Mouse (Mus musculus): Measurements from ENCODE around the gene Apba3. TPM values are rescaled to one million over a fixed set of nuclear protein-coding genes. Genes with fewer than 3 reads are reported as not detected.

The Apba3 gene
- polyA plus RNA-seq, 1 experiment from 2014 or later: 45.3 TPM

DNA sequence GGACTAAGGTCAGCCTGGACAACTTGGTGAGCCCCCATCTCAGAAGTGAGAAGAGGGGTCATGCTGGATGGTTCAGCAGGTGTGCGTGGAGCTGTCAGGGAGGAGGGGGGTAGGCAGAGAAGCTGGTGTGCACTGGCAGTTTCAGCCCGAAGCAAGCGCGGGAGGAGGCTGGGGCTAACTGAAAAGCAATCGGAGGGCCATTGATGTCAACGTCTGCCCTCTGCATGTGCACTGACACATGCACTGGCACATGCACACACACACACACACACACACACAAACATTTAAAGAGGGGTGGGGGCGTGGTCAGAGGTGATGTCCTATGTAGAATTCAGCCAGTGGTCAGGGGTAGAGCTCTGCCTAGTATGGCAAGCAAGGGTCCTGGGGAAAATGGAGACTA lies 35.3 kb upstream of the Apba3 start:
- Histone ChIP-seq H3K9ac (ENCODE audit: low read length) (no peak overlapping the region), H3K27ac (replicated peaks; ENCODE audit: low read depth, low read length) (no peak overlapping the region)
- 49% methylated on average over 7 of the region's 7 CpGs for WGBS

DNA sequence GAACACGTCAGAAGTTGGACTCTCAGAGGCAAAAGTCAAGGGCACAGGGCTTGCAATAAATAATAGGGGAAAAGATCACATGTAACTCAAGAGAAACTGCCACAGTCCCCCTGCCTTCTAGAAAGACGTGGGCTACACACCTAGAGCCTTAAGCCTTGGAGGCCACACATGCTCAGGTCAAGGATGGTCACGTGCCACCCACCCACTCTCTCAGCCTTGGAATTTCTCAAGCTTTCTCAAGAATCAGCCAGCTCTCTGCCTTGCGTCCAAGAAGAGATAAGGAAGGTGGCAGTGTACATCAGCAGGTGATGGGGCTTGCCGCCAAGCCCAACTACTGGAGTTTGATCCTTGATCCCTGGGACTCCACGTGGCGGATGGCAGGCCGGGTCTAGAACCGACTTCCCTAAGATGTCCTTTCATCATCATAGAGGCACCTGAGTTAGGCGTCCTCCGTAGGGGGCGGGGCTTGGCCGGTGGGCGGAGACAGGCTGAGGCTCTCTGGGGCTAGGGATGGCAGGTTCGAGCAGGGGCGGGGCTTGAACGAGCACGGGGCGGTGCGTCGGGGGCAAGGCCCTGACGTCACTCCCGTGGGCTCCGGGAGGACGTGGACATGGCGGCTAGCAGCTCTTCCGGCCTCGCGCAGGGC lies 34.1 kb upstream of the Apba3 start, which contains the start of gene Zfr2:
Zfr2 (plus strand) TSS at position 576 of the 646 bp plus-strand sequence.
- Histone ChIP-seq H3K4me3 (ENCODE audit: low read depth, low read length) (peak within 1 kb of the TSS; percentile 73), H3K4me2 (ENCODE audit: low read depth, severe bottlenecking) (peak within 1 kb of the TSS; percentile 61), H3K4me1 (ENCODE audit: control insufficient read depth, insufficient read depth, low read length) (0 out of 2 replicates have a peak, but pooled peaks cover 3% of the 10 kb centered on the region), H3K36me3 (ENCODE audit: control insufficient read depth, insufficient read depth, low read length) (no peaks in the 10 kb centered on the region), H3K27ac (replicated peaks; ENCODE audit: low read depth, low read length) (no peak within 1 kb of the TSS), H3K27me3 (ENCODE audit: control insufficient read depth, insufficient read depth, low read length) (peaks cover 25% of the 10 kb centered on the region), H3K9me3 (ENCODE audit: control insufficient read depth, low read length) (no peaks in the 10 kb centered on the region), H3K9ac (ENCODE audit: low read length) (peak within 1 kb of the TSS; percentile 69)
- ATAC-seq (ENCODE audit: insufficient number of reproducible peaks, low FRiP score, low TSS enrichment, low read depth) (peak; percentile 64), DNase-seq (ENCODE audit: low spot score) (peak; percentile 91)
- 13% methylated on average over 17 of the region's 29 CpGs for WGBS

More for the DNA sequence above, 35.3 kb upstream of the Apba3 start:
- no peaks in the 10 kb centered on the region for H3K36me3 ChIP-seq (ENCODE audit: control insufficient read depth, insufficient read depth, low read length)
- ATAC-seq (ENCODE audit: insufficient number of reproducible peaks, low FRiP score, low TSS enrichment, low read depth) (no peak), DNase-seq (ENCODE audit: low spot score) (no peak)
- H3K4me3 ChIP-seq (ENCODE audit: low read depth, low read length): no peak overlapping the region
- H3K4me2 ChIP-seq (ENCODE audit: low read depth, severe bottlenecking): no peak overlapping the region
- H3K4me1 ChIP-seq (ENCODE audit: control insufficient read depth, insufficient read depth, low read length): 0 out of 2 replicates have a peak, but pooled peaks cover 3% of the 10 kb centered on the region
- H3K9me3 ChIP-seq (ENCODE audit: control insufficient read depth, low read length): no peaks in the 10 kb centered on the region
- peaks cover 25% of the 10 kb centered on the region for H3K27me3 ChIP-seq (ENCODE audit: control insufficient read depth, insufficient read depth, low read length)

DNA sequence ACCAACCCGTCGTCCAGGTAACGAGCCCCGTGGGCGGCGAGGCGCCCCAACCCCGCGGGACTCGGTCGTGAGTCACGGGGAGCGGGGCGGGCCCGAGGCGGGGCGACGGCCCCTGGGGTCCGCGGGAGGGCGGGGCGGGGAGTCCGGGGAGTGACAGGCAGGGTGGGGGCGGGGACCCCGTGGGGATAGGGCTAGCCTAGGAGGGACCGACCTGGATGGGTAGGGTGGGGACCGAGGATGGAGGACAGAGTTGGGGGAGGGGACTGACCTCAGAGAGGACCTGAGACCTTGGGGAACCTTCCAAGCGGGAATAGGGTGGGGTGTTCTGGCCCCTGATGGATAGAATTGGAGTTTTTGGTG lies 33.6 kb upstream of the Apba3 start:
- Histone ChIP-seq H3K27me3 (ENCODE audit: control insufficient read depth, insufficient read depth, low read length) (peaks cover 28% of the 10 kb centered on the region), H3K9me3 (ENCODE audit: control insufficient read depth, low read length) (no peaks in the 10 kb centered on the region), H3K4me1 (ENCODE audit: control insufficient read depth, insufficient read depth, low read length) (0 out of 2 replicates have a peak, but pooled peaks cover 3% of the 10 kb centered on the region), H3K27ac (replicated peaks; ENCODE audit: low read depth, low read length) (no peak overlapping the region), H3K4me2 (ENCODE audit: low read depth, severe bottlenecking) (peak overlapping the region; percentile 61), H3K36me3 (ENCODE audit: control insufficient read depth, insufficient read depth, low read length) (no peaks in the 10 kb centered on the region), H3K9ac (ENCODE audit: low read length) (peak overlapping the region; percentile 69), H3K4me3 (ENCODE audit: low read depth, low read length) (peak overlapping the region; percentile 73)
- ATAC-seq (ENCODE audit: insufficient number of reproducible peaks, low FRiP score, low TSS enrichment, low read depth) (peak; percentile 40; the same call in 1 of the 2 replicates), DNase-seq (ENCODE audit: low spot score) (no peak)
- WGBS: 2% methylated on average over 24 of the region's 28 CpGs

DNA sequence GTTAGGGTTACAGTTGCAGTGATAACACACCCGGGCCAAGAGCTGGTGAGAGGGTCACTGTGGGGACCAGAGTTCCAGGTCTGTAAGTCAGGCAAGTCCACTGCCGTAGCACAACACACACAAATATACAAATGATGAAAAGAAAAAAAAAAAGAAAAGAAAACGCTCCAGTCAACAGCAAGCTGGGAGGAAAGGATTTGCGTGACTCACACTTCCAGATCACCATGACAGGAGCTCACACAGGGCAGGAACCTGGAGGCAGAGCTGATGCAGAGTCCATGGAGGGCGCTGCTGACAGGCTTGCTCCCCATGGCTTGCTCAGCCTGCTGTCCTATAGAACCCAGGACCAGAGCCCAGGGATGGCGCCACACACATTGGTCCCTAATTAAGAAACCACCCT lies 32.6 kb upstream of the Apba3 start:
- WGBS: 84% methylated on average over 6 of the region's 6 CpGs

DNA sequence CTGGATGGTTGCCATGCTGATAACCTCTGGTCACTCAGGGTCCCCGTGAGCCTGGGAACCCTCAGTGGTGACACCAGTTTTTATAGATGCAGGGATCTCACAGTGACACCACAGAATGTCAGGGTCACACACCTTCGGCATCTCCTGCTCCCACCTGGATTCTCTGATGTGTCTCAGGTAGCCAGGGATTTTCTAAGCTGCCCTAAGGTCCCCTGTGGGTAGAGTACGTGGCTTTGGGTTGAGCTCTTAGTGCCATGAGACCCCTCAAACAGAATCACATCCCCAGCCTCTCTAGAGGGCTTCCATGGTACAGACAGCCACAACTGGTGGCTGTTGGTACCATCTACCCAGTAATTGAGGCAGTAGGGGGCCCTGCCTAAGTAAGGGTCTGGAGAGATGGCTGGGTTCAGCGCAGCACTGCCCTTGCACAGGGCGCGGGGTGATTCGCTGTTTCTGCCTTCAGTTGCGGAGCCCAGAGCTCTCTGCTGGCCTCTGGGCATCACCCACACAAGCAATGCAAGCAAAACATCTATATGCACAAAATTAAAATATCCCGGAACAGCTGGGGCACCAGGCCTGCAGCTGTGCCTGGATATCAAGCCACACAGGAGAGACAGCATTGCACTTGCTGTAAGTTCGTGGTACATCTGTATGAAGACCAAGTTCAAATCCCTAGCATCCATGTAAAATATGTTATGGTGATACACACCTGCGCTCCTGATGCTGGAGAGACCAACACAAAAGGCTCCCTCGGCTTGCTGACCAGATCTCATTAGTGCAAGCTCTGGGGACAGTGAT lies 30.1 kb upstream of the Apba3 start:
- ATAC-seq (ENCODE audit: insufficient number of reproducible peaks, low FRiP score, low TSS enrichment, low read depth) (no peak), DNase-seq (ENCODE audit: low spot score) (no peak)
- Histone ChIP-seq H3K27ac (replicated peaks; ENCODE audit: low read depth, low read length) (no peak overlapping the region), H3K4me1 (ENCODE audit: control insufficient read depth, insufficient read depth, low read length) (peaks cover 3% of the 10 kb centered on the region; the same call in 1 of the 2 replicates), H3K36me3 (ENCODE audit: control insufficient read depth, insufficient read depth, low read length) (no peaks in the 10 kb centered on the region), H3K9me3 (ENCODE audit: control insufficient read depth, low read length) (no peaks in the 10 kb centered on the region), H3K9ac (ENCODE audit: low read length) (no peak overlapping the region), H3K4me3 (ENCODE audit: low read depth, low read length) (no peak overlapping the region), H3K27me3 (ENCODE audit: control insufficient read depth, insufficient read depth, low read length) (peaks cover 24% of the 10 kb centered on the region), H3K4me2 (ENCODE audit: low read depth, severe bottlenecking) (no peak overlapping the region)
- WGBS: 88% methylated on average over 12 of the region's 12 CpGs

More for the DNA sequence above, 32.6 kb upstream of the Apba3 start:
- no peak for ATAC-seq (ENCODE audit: insufficient number of reproducible peaks, low FRiP score, low TSS enrichment, low read depth)
- H3K9ac ChIP-seq (ENCODE audit: low read length): no peak overlapping the region
- DNase-seq (ENCODE audit: low spot score): no peak
- no peak overlapping the region for H3K27ac ChIP-seq (replicated peaks; ENCODE audit: low read depth, low read length)
- no peaks in the 10 kb centered on the region for H3K36me3 ChIP-seq (ENCODE audit: control insufficient read depth, insufficient read depth, low read length)
- H3K4me2 ChIP-seq (ENCODE audit: low read depth, severe bottlenecking): no peak overlapping the region
- H3K9me3 ChIP-seq (ENCODE audit: control insufficient read depth, low read length): no peaks in the 10 kb centered on the region
- H3K27me3 ChIP-seq (ENCODE audit: control insufficient read depth, insufficient read depth, low read length): peaks cover 29% of the 10 kb centered on the region
- H3K4me3 ChIP-seq (ENCODE audit: low read depth, low read length): no peak overlapping the region
- 0 out of 2 replicates have a peak, but pooled peaks cover 3% of the 10 kb centered on the region for H3K4me1 ChIP-seq (ENCODE audit: control insufficient read depth, insufficient read depth, low read length)

DNA sequence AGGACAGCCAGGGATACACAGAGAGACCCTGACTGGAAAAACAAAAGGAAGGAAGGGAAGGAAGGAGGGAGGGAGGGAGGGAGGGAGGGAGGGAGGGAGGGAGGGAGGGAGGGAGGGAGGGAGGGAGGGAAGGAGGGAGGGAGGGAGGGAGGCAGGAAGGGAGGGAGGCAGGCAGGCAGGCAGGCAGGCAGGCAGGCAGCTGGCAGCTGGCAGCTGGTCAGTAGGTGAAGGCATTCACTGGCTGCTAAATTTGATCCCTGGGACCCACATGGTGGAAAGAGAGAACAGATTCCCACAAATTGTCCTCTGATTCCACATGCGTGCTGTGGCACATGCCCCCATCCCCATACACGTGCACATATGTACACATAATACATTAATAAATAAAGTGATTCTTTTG lies 28.1 kb upstream of the Apba3 start:
- Histone ChIP-seq H3K4me2 (ENCODE audit: low read depth, severe bottlenecking) (no peak overlapping the region), H3K36me3 (ENCODE audit: control insufficient read depth, insufficient read depth, low read length) (no peaks in the 10 kb centered on the region), H3K27me3 (ENCODE audit: control insufficient read depth, insufficient read depth, low read length) (peaks cover 24% of the 10 kb centered on the region), H3K4me1 (ENCODE audit: control insufficient read depth, insufficient read depth, low read length) (no peaks in the 10 kb centered on the region; the same call in 1 of the 2 replicates), H3K4me3 (ENCODE audit: low read depth, low read length) (no peak overlapping the region), H3K9me3 (ENCODE audit: control insufficient read depth, low read length) (no peaks in the 10 kb centered on the region), H3K27ac (replicated peaks; ENCODE audit: low read depth, low read length) (no peak overlapping the region), H3K9ac (ENCODE audit: low read length) (no peak overlapping the region)
- ATAC-seq (ENCODE audit: insufficient number of reproducible peaks, low FRiP score, low TSS enrichment, low read depth) (no peak), DNase-seq (ENCODE audit: low spot score) (no peak)
- WGBS: 88% methylated on average over 2 of the region's 2 CpGs

DNA sequence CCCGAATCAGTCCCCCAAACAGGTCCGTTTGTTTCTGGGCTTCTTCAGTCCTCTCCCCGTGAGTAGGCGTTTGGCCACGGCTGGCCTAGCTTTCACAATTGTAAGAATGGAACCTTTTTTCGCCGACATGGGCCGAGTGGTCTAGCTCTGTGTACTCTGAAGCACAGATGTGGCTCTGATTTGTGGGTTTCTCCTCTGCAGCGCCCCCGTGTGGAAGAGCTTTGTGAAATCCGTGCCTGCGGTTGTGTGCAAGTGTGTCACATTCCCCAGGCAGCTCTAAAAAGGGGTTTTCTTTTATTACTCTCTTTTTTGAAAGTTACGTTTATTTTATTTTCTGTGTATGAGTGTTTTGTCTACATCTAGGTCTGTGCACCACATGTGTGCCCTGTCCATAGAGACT lies 25.9 kb upstream of the Apba3 start:
- H3K4me3 ChIP-seq (ENCODE audit: low read depth, low read length): no peak overlapping the region
- H3K27me3 ChIP-seq (ENCODE audit: control insufficient read depth, insufficient read depth, low read length): peaks cover 26% of the 10 kb centered on the region
- 23% methylated on average over 13 of the region's 13 CpGs for WGBS
- H3K4me2 ChIP-seq (ENCODE audit: low read depth, severe bottlenecking): no peak overlapping the region
- DNase-seq (ENCODE audit: low spot score) (peak; percentile 85), ATAC-seq (ENCODE audit: insufficient number of reproducible peaks, low FRiP score, low TSS enrichment, low read depth) (no peak)
- no peak overlapping the region for H3K27ac ChIP-seq (replicated peaks; ENCODE audit: low read depth, low read length)
- no peaks in the 10 kb centered on the region for H3K36me3 ChIP-seq (ENCODE audit: control insufficient read depth, insufficient read depth, low read length)
- H3K4me1 ChIP-seq (ENCODE audit: control insufficient read depth, insufficient read depth, low read length): no peaks in the 10 kb centered on the region; the same call in 1 of the 2 replicates
- no peaks in the 10 kb centered on the region for H3K9me3 ChIP-seq (ENCODE audit: control insufficient read depth, low read length)
- no peak overlapping the region; the same call in 1 of the 2 replicates for H3K9ac ChIP-seq (ENCODE audit: low read length)

DNA sequence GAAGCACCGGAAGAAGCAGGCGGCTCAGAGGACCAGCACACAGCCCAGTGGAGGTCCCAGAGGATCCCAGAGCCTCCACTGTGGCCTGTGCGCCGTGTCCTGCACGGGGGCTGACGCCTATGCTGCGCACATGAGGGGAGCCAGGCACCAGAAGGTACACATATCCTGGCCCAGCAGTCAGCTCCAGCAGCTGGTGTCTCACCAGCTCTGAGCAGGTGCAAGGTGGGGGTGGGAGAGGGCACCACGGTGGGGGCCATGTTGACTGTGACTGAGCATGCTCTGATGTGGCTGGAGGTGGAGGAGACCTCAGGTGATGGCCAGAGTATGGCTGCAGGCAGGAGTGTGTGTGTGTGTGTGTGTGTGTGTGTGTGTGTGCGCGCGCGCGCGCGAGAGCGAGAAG lies 24.7 kb upstream of the Apba3 start:
- no peak overlapping the region for H3K4me2 ChIP-seq (ENCODE audit: low read depth, severe bottlenecking)
- no peak overlapping the region for H3K4me3 ChIP-seq (ENCODE audit: low read depth, low read length)
- H3K27me3 ChIP-seq (ENCODE audit: control insufficient read depth, insufficient read depth, low read length): peaks cover 26% of the 10 kb centered on the region
- H3K36me3 ChIP-seq (ENCODE audit: control insufficient read depth, insufficient read depth, low read length): no peaks in the 10 kb centered on the region
- no peaks in the 10 kb centered on the region; the same call in 1 of the 2 replicates for H3K4me1 ChIP-seq (ENCODE audit: control insufficient read depth, insufficient read depth, low read length)
- 88% methylated on average over 16 of the region's 16 CpGs for WGBS
- no peak for ATAC-seq (ENCODE audit: insufficient number of reproducible peaks, low FRiP score, low TSS enrichment, low read depth)
- no peak for DNase-seq (ENCODE audit: low spot score)
- H3K27ac ChIP-seq (replicated peaks; ENCODE audit: low read depth, low read length): no peak overlapping the region
- H3K9ac ChIP-seq (ENCODE audit: low read length): no peak overlapping the region
- H3K9me3 ChIP-seq (ENCODE audit: control insufficient read depth, low read length): no peaks in the 10 kb centered on the region

Data from limb, embryonic 11.5 days (tissue).